Mouse (Mus musculus) gastrocnemius, postnatal 25 days (tissue): ENCODE results near the gene Clec9a. TPM values are rescaled to one million over a fixed set of nuclear protein-coding genes. Genes with fewer than 3 reads are reported as not detected.

Experiments
- DNase-seq: peaks from one replicate; pipeline ENCODE4 v3.0.0; 2022
- total RNA-seq, 2 experiments: library from RNA; stranded (reverse); gene quantifications; 1 replicate in 1 of 2; 2 replicates in 1 of 2; pipeline ENCODE4 v1.2.3; 2021

Clec9a gene
- total RNA-seq, 2 experiments from 2014 or later = not detected

- DNase-seq = no peak
These were observed 16.6 kb downstream of the Clec9a start for GRCm38 (mm10) chr6:129425217-129425616.

- DNase-seq = no peak
These were observed 17.1 kb downstream of the Clec9a start for GRCm38 (mm10) chr6:129425812-129426211.

GRCm38 (mm10) chr6:129427281-129427680 lies 18.6 kb downstream of the Clec9a start:
- no peak for DNase-seq

- no peak for DNase-seq
These were observed 25.6 kb downstream of the Clec9a start for GRCm38 (mm10) chr6:129434239-129434638.

GRCm38 (mm10) chr6:129436025-129436424 lies 27.4 kb downstream of the Clec9a start:
- DNase-seq = no peak

GRCm38 (mm10) chr6:129438033-129438432 lies 29.4 kb downstream of the Clec9a start:
- no peak for DNase-seq

GRCm38 (mm10) chr6:129449743-129450142 lies 41.1 kb downstream of the Clec9a start:
- peak; percentile 15 for DNase-seq

- peak; percentile 34 for DNase-seq
These were observed 42.9 kb downstream of the Clec9a start, which contains the start of gene Clec1a for GRCm38 (mm10) chr6:129451411-129452039. TSS of gene Clec1a (minus strand) at chr6:129452000.

- no peak for DNase-seq
These were observed 62.7 kb downstream of the Clec9a start for GRCm38 (mm10) chr6:129471386-129471785.

GRCm38 (mm10) chr6:129472627-129473026 lies 64.0 kb downstream of the Clec9a start:
- DNase-seq = no peak

Other genes with a start within 250 kb of the Clec9a start
- 10 to 100 TPM; 61.8 to 71.7 TPM for gene Clec2d, start 228.2 kb upstream of the Clec9a start, total RNA-seq
- under 1 TPM in 1 of 2 experiments, not detected in 1; 0.19 TPM for gene Cd69, start 133.4 kb upstream of the Clec9a start, total RNA-seq
- not detected for gene 4922502D21Rik, start 77.1 kb upstream of the Clec9a start, total RNA-seq
- under 1 TPM in 1 of 2 experiments, not detected in 1; 0.46 TPM for gene Clec12a, start 66.2 kb upstream of the Clec9a start, total RNA-seq
- gene Clec12b, start 23.0 kb upstream of the Clec9a start, total RNA-seq = not detected
- gene Clec1b, start 11.6 kb upstream of the Clec9a start, total RNA-seq = not detected
- 1 to 10 TPM; 2.4 to 2.5 TPM for gene Clec1a, start 43.1 kb downstream of the Clec9a start, total RNA-seq
- gene Olr1, start 98.3 kb downstream of the Clec9a start, total RNA-seq = not detected
- not detected for gene Tmem52b, start 103.7 kb downstream of the Clec9a start, total RNA-seq
- 10 to 100 TPM; 38.2 to 41.9 TPM for gene Gabarapl1, start 124.3 kb downstream of the Clec9a start, total RNA-seq
- not detected for gene Klre1, start 169.0 kb downstream of the Clec9a start, total RNA-seq
- gene Klrd1, start 182.9 kb downstream of the Clec9a start, total RNA-seq = not detected
- gene Klrk1, start 215.0 kb downstream of the Clec9a start, total RNA-seq = not detected
- gene Klrc3, start 234.5 kb downstream of the Clec9a start, total RNA-seq = not detected